Mouse (Mus musculus): ENCODE results near the gene Wdr74.

DNA sequence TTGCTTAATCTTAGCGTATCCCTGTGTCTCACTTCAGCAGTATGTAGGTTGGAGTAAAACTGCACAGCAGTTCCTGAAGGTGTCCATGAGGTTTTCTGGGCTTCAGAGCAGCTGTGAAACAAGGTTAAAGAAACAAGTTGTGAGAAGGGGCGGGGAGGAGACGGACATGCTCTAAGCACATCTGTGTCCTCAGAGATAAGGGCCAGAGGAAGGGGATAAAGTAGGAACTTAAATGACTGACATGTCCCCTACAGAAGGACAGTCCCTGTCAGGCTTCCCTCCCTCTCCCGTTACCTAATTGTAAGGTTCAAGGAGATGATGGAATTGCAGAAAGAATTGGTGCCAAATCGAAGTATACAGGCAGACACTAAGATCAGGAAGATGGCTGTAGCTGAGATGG lies 37.4 kb downstream of the Wdr74 start:
- no peak for TF ChIP-seq CTCF (IDR thresholded peaks at IDR 0.05; ENCODE audit: control insufficient read depth, insufficient read depth, insufficient replicate concordance, low read depth, low read length)
- TF ChIP-seq POLR2A (IDR thresholded peaks at IDR 0.05; ENCODE audit: control insufficient read depth, low read depth, low read length), result no peak
